Mouse (Mus musculus): ENCODE measurements at regions not wholly inside any gene's neighbourhood (a gene's known extent, or its start where the extent isn't known, plus 50 kb on each side); places are given as distances from the start of the nearest gene placed in this dataset.

- DNase-seq (ENCODE audit: low spot score in 2 of 2): no peak
- intact Hi-C loops (cut with DNase I): no loop called here
These were observed 171.2 kb upstream of the Camk1g start for GRCm38 (mm10) chr1:193541281-193541680.

- DNase-seq (ENCODE audit: low spot score in 2 of 2): no peak
- intact Hi-C loops (cut with DNase I): no loop called here
These were observed 170.4 kb upstream of the Camk1g start for GRCm38 (mm10) chr1:193540486-193540885.

GRCm38 (mm10) chr1:193539261-193539660 is 169.2 kb upstream of the Camk1g start:
- DNase-seq (ENCODE audit: low spot score in 2 of 2): peak in 1 of 2 experiments; percentile 14
- intact Hi-C loops (cut with DNase I): no loop called here

GRCm38 (mm10) chr1:193538425-193538824 is 168.3 kb upstream of the Camk1g start:
- intact Hi-C loops (cut with DNase I): no loop called here
- no peak for DNase-seq (ENCODE audit: low spot score in 2 of 2)

GRCm38 (mm10) chr1:193537616-193538015 is 167.5 kb upstream of the Camk1g start:
- intact Hi-C loops (cut with DNase I): no loop called here
- no peak for DNase-seq (ENCODE audit: low spot score in 2 of 2)

- intact Hi-C loops (cut with DNase I): no loop called here
These were observed 166.5 kb upstream of the Camk1g start for GRCm38 (mm10) chr1:193536552-193536951.

GRCm38 (mm10) chr1:193534449-193534848 is 164.4 kb upstream of the Camk1g start:
- intact Hi-C loops (cut with DNase I): no loop called here
- DNase-seq (ENCODE audit: low spot score in 2 of 2): no peak

More at GRCm38 (mm10) chr1:193536552-193536951, 166.5 kb upstream of the Camk1g start:
- DNase-seq (ENCODE audit: low spot score in 2 of 2): no peak

- DNase-seq (ENCODE audit: low spot score in 2 of 2): no peak
- intact Hi-C loops (cut with DNase I): no loop called here
These were observed 156.4 kb upstream of the Camk1g start for GRCm38 (mm10) chr1:193526501-193526900.

- intact Hi-C loops (cut with DNase I): no loop called here
These were observed 151.9 kb upstream of the Camk1g start for GRCm38 (mm10) chr1:193522007-193522406.

GRCm38 (mm10) chr1:193518840-193519239 is 148.7 kb upstream of the Camk1g start:
- intact Hi-C loops (cut with DNase I): no loop called here
- DNase-seq (ENCODE audit: low spot score in 2 of 2): no peak

More at GRCm38 (mm10) chr1:193522007-193522406, 151.9 kb upstream of the Camk1g start:
- no peak for DNase-seq (ENCODE audit: low spot score in 2 of 2)

- intact Hi-C loops (cut with DNase I): no loop called here
- DNase-seq (ENCODE audit: low spot score in 2 of 2): no peak
These were observed 147.9 kb upstream of the Camk1g start for GRCm38 (mm10) chr1:193517968-193518367.

GRCm38 (mm10) chr1:193517293-193517692 is 147.2 kb upstream of the Camk1g start:
- no peak for DNase-seq (ENCODE audit: low spot score in 2 of 2)
- intact Hi-C loops (cut with DNase I): no loop called here

GRCm38 (mm10) chr1:193516395-193516794 is 146.3 kb upstream of the Camk1g start:
- DNase-seq (ENCODE audit: low spot score in 2 of 2): no peak
- intact Hi-C loops (cut with DNase I): no loop called here

GRCm38 (mm10) chr1:193513929-193514710 is 144.0 kb upstream of the Camk1g start:
- no peak for DNase-seq (ENCODE audit: low spot score in 2 of 2)

GRCm38 (mm10) chr1:193510066-193510793 is 140.1 kb upstream of the Camk1g start:
- DNase-seq (ENCODE audit: low spot score in 2 of 2): no peak
- intact Hi-C loops (cut with DNase I): no loop called here

More at GRCm38 (mm10) chr1:193513929-193514710, 144.0 kb upstream of the Camk1g start:
- intact Hi-C loops (cut with DNase I): no loop called here

- intact Hi-C loops (cut with DNase I): no loop called here
- DNase-seq (ENCODE audit: low spot score in 2 of 2): no peak
These were observed 138.2 kb upstream of the Camk1g start for GRCm38 (mm10) chr1:193508271-193508670.

GRCm38 (mm10) chr1:193506991-193507390 is 136.9 kb upstream of the Camk1g start:
- intact Hi-C loops (cut with DNase I): no loop called here
- no peak for DNase-seq (ENCODE audit: low spot score in 2 of 2)

- intact Hi-C loops (cut with DNase I): no loop called here
- no peak for DNase-seq (ENCODE audit: low spot score in 2 of 2)
These were observed 135.3 kb upstream of the Camk1g start for GRCm38 (mm10) chr1:193505381-193505780.

- no peak for DNase-seq (ENCODE audit: low spot score in 2 of 2)
- intact Hi-C loops (cut with DNase I): loop anchor here (5.0 kb wide), 1 partner anchor 83 kb away; no protein-coding TSS in a partner anchor
These were observed 134.5 kb upstream of the Camk1g start for GRCm38 (mm10) chr1:193504611-193505010.

GRCm38 (mm10) chr1:193503624-193504325 is 133.7 kb upstream of the Camk1g start:
- DNase-seq (ENCODE audit: low spot score in 2 of 2): peak; percentile 68 to 80
- intact Hi-C loops (cut with DNase I): loop anchor here (5.0 kb wide), 1 partner anchor 84 kb away; no protein-coding TSS in a partner anchor

All from left cerebral cortex, postnatal 14 days (tissue).